Mouse (Mus musculus): ENCODE measurements around the gene Gm8773. TPM values are rescaled to one million over a fixed set of nuclear protein-coding genes. Genes with fewer than 3 reads are reported as not detected.

Gm8773 gene
- polyA plus RNA-seq (2011; ENCODE audit: insufficient read depth, insufficient read length, low replicate concordance, missing spikeins): not detected in 2 replicates

DNA sequence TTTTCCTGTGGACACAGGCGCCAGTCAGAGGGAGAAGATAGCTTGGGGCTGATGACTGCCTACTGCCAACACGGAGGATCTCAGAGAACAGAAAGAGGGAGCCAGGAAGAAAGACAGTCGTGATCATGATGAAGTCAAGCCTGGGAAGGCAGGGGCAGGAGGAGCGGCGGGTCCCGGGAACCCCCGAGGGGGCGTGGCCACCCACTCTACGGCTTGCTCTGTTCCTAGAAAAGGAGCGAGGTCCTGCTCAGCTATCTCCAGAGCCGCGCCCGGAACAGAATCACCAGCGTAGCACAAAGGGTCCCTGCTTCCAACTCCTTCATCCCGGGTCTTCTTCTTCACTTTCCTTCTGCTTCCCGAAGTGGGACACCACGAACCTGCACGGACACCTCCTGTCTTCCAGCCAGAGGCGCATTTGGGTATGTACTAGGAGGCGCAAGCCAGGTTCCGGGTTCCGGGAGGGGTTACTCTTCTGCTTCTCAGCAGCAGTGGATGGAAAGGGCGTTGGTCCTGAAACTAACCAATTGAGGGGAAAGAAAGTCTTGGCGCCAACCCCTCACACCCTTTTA lies at the start of gene Gm8773:
Gene Gm8773 (plus strand): TSS at position 51 of the 569 bp plus-strand sequence.
- TF ChIP-seq POLR2A (IDR thresholded peaks at IDR 0.05; ENCODE audit: borderline replicate concordance, control insufficient read depth, low read depth, low read length) (no peak), CTCF (IDR thresholded peaks at IDR 0.05; ENCODE audit: control insufficient read depth, insufficient read depth, low read length) (no peak)
- 3% methylated on average over 24 of the region's 24 CpGs for WGBS
- Histone ChIP-seq H3K27ac (ENCODE audit: control insufficient read depth, insufficient read depth, low read depth, low read length, poor library complexity) (no peak within 1 kb of the TSS), H3K4me1 (ENCODE audit: control insufficient read depth, insufficient read depth, low read length) (no peaks in the 10 kb centered on the region), H3K4me3 (replicated peaks; ENCODE audit: control insufficient read depth, low read depth, low read length) (no peak within 1 kb of the TSS)

GRCm38 (mm10) chr5:5533656-5534420 lies 39.8 kb upstream of the Gm8773 start:
- no peak overlapping the region for H3K27ac ChIP-seq (ENCODE audit: control insufficient read depth, insufficient read depth, low read depth, low read length, poor library complexity)
- TF ChIP-seq CTCF (IDR thresholded peaks at IDR 0.05; ENCODE audit: control insufficient read depth, insufficient read depth, low read length) (no peak), POLR2A (IDR thresholded peaks at IDR 0.05; ENCODE audit: borderline replicate concordance, control insufficient read depth, low read depth, low read length) (no peak)
- no peak overlapping the region for H3K4me3 ChIP-seq (replicated peaks; ENCODE audit: control insufficient read depth, low read depth, low read length)
- H3K4me1 ChIP-seq (ENCODE audit: control insufficient read depth, insufficient read depth, low read length): no peaks in the 10 kb centered on the region
- whole genome bisulfite sequencing: 84% methylated on average over 3 of the region's 3 CpGs

- TF ChIP-seq CTCF (IDR thresholded peaks at IDR 0.05; ENCODE audit: control insufficient read depth, insufficient read depth, low read length) (no peak), POLR2A (IDR thresholded peaks at IDR 0.05; ENCODE audit: borderline replicate concordance, control insufficient read depth, low read depth, low read length) (no peak)
- no peaks in the 10 kb centered on the region for H3K4me1 ChIP-seq (ENCODE audit: control insufficient read depth, insufficient read depth, low read length)
- WGBS: 76% methylated on average over 1 of the region's 1 CpGs
- H3K4me3 ChIP-seq (replicated peaks; ENCODE audit: control insufficient read depth, low read depth, low read length): no peak overlapping the region
- H3K27ac ChIP-seq (ENCODE audit: control insufficient read depth, insufficient read depth, low read depth, low read length, poor library complexity): no peak overlapping the region
Measured at GRCm38 (mm10) chr5:5536131-5536530, 37.5 kb upstream of the Gm8773 start.

GRCm38 (mm10) chr5:5539771-5540170 lies 33.8 kb upstream of the Gm8773 start:
- Histone ChIP-seq H3K4me1 (ENCODE audit: control insufficient read depth, insufficient read depth, low read length) (no peaks in the 10 kb centered on the region), H3K27ac (ENCODE audit: control insufficient read depth, insufficient read depth, low read depth, low read length, poor library complexity) (no peak overlapping the region), H3K4me3 (replicated peaks; ENCODE audit: control insufficient read depth, low read depth, low read length) (no peak overlapping the region)
- TF ChIP-seq CTCF (IDR thresholded peaks at IDR 0.05; ENCODE audit: control insufficient read depth, insufficient read depth, low read length) (no peak), POLR2A (IDR thresholded peaks at IDR 0.05; ENCODE audit: borderline replicate concordance, control insufficient read depth, low read depth, low read length) (no peak)
- 75% methylated on average over 3 of the region's 3 CpGs for WGBS

GRCm38 (mm10) chr5:5540385-5540784 lies 33.2 kb upstream of the Gm8773 start:
- Histone ChIP-seq H3K27ac (ENCODE audit: control insufficient read depth, insufficient read depth, low read depth, low read length, poor library complexity) (no peak overlapping the region), H3K4me3 (replicated peaks; ENCODE audit: control insufficient read depth, low read depth, low read length) (no peak overlapping the region), H3K4me1 (ENCODE audit: control insufficient read depth, insufficient read depth, low read length) (no peaks in the 10 kb centered on the region)
- WGBS: 63% methylated on average over 3 of the region's 3 CpGs
- no peak for TF ChIP-seq POLR2A (IDR thresholded peaks at IDR 0.05; ENCODE audit: borderline replicate concordance, control insufficient read depth, low read depth, low read length)
- no peak for TF ChIP-seq CTCF (IDR thresholded peaks at IDR 0.05; ENCODE audit: control insufficient read depth, insufficient read depth, low read length)

- Histone ChIP-seq H3K4me3 (replicated peaks; ENCODE audit: control insufficient read depth, low read depth, low read length) (no peak overlapping the region), H3K27ac (ENCODE audit: control insufficient read depth, insufficient read depth, low read depth, low read length, poor library complexity) (no peak overlapping the region), H3K4me1 (ENCODE audit: control insufficient read depth, insufficient read depth, low read length) (no peaks in the 10 kb centered on the region)
- TF ChIP-seq POLR2A (IDR thresholded peaks at IDR 0.05; ENCODE audit: borderline replicate concordance, control insufficient read depth, low read depth, low read length) (no peak), CTCF (IDR thresholded peaks at IDR 0.05; ENCODE audit: control insufficient read depth, insufficient read depth, low read length) (no peak)
- 81% methylated on average over 1 of the region's 1 CpGs for WGBS
Measured at GRCm38 (mm10) chr5:5551110-5551509, 22.5 kb upstream of the Gm8773 start.

GRCm38 (mm10) chr5:5559079-5559740 lies 14.4 kb upstream of the Gm8773 start, which contains the start of gene Gtpbp10:
Gtpbp10 (minus strand) TSS chr5:5559538.
- no peak within 1 kb of the TSS; the same call in 1 of the 2 replicates for H3K27ac ChIP-seq (ENCODE audit: control insufficient read depth, insufficient read depth, low read depth, low read length, poor library complexity)
- under 1% methylated on average over 43 of the region's 43 CpGs for WGBS

GRCm38 (mm10) chr5:5559798-5560197 lies 13.8 kb upstream of the Gm8773 start:
- H3K27ac ChIP-seq (ENCODE audit: control insufficient read depth, insufficient read depth, low read depth, low read length, poor library complexity): no peak overlapping the region
- H3K4me3 ChIP-seq (replicated peaks; ENCODE audit: control insufficient read depth, low read depth, low read length): peak overlapping the region; percentile 67
- WGBS: 44% methylated on average over 8 of the region's 8 CpGs
- TF ChIP-seq CTCF (IDR thresholded peaks at IDR 0.05; ENCODE audit: control insufficient read depth, insufficient read depth, low read length) (no peak), POLR2A (IDR thresholded peaks at IDR 0.05; ENCODE audit: borderline replicate concordance, control insufficient read depth, low read depth, low read length) (no peak)
- no peaks in the 10 kb centered on the region; the same call in 1 of the 2 replicates for H3K4me1 ChIP-seq (ENCODE audit: control insufficient read depth, insufficient read depth, low read length)

More at GRCm38 (mm10) chr5:5559079-5559740, 14.4 kb upstream of the Gm8773 start, which contains the start of gene Gtpbp10:
- Histone ChIP-seq H3K4me1 (ENCODE audit: control insufficient read depth, insufficient read depth, low read length) (no peaks in the 10 kb centered on the region; the same call in 1 of the 2 replicates), H3K4me3 (replicated peaks; ENCODE audit: control insufficient read depth, low read depth, low read length) (peak within 1 kb of the TSS; percentile 67)
- TF ChIP-seq POLR2A (IDR thresholded peaks at IDR 0.05; ENCODE audit: borderline replicate concordance, control insufficient read depth, low read depth, low read length) (peak; percentile 61; the same call in 1 of the 2 replicates), CTCF (IDR thresholded peaks at IDR 0.05; ENCODE audit: control insufficient read depth, insufficient read depth, low read length) (no peak)
